Mouse (Mus musculus): ENCODE measurements around the gene Snrnp40. TPM values are rescaled to one million over a fixed set of nuclear protein-coding genes. Genes with fewer than 3 reads are reported as not detected.
A peak's percentile ranks its signal among the peaks of the same experiment; 100 is the strongest.

Gene Snrnp40
- polyA plus RNA-seq (2016; fragmentation: Nextera tagmentation; extraction: Ambion mirVana): 112 and 119 TPM in 2 replicates

DNA sequence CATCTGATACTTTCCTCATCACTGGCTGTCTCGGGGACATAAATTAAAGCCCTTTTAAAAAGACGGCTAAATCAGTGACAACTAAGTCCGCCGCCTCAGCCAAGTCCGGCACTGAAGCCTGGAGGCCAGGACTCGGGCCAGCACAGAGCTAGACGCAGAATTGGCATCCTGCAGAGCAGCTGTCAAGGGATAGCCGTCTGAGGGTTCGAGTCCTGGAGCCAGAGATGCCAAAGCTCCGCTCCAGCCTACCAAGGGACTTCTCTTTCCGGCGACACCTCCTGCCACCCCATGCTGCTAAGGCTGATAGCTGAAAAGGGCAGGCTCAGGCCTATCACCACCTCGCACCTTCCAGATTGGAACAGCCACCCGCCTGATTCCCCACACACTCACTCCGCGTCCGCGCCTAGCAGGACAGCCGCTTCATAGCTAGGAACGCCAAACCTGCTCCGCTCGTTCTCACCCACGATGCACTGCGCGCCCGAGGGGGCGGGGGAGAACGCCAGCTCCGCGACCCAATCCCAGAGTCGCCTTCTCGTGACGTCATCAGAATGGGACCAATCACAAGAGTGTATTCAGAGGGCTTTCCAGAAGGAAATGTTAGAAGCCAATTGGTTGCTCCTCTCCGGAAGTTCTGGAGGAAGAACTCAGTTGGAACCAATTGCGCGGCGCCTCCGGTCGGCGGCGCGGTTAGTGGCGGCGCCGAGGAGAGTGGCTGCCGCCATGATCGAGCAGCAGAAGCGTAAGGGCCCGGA, at the start of gene Snrnp40, which contains the start of gene Zcchc17:
TSS of gene Snrnp40 (plus strand) at position 647 of the 752 bp plus-strand sequence.
TSS of gene Zcchc17 (minus strand) at position 458 of the 752 bp plus-strand sequence.
- Histone ChIP-seq H3K4me3 (peak within 1 kb of the TSS; percentile 78), H3K4me1 (peaks cover 29% of the 10 kb centered on the region), H3K9me3 (replicated peaks) (no peaks in the 10 kb centered on the region), H3K27ac (peak within 1 kb of the TSS; percentile 93), H3K9ac (peak within 1 kb of the TSS; percentile 87), H3K36me3 (peaks cover 42% of the 10 kb centered on the region), H3K4me2 (peak within 1 kb of the TSS; percentile 89), H3K27me3 (replicated peaks) (no peaks in the 10 kb centered on the region)
- WGBS (ENCODE audit: insufficient replicate concordance): 2% methylated on average over 49 of the region's 49 CpGs
- peak; percentile 95 for ATAC-seq

DNA sequence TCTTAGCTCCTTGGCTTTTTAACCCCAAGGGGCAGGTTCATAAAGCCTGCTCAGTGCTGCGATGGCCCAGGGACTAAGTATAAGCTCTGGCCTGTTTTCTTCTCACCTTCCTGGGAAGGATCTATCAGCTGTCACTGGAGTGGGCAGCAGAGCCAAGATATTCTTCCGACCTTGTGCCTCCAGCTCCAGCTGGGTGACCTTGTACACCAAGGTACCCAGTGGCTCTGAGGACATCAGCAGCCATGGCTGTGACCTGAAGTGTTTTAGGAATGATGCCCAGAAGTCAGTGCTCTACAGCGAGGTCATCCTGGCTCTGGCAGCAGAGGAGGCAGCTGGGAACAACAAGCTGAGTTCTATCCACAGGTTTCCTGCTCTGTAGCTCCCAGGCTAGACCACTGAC, 47.4 kb upstream of the Snrnp40 start:
- Histone ChIP-seq H3K4me2 (no peak overlapping the region), H3K27me3 (replicated peaks) (peaks cover 52% of the 10 kb centered on the region), H3K27ac (no peak overlapping the region), H3K36me3 (peaks cover 31% of the 10 kb centered on the region), H3K9me3 (replicated peaks) (no peaks in the 10 kb centered on the region), H3K4me3 (no peak overlapping the region), H3K4me1 (peaks cover 29% of the 10 kb centered on the region), H3K9ac (no peak overlapping the region)
- no peak for ATAC-seq
- WGBS (ENCODE audit: insufficient replicate concordance): 82% methylated on average over 3 of the region's 3 CpGs

DNA sequence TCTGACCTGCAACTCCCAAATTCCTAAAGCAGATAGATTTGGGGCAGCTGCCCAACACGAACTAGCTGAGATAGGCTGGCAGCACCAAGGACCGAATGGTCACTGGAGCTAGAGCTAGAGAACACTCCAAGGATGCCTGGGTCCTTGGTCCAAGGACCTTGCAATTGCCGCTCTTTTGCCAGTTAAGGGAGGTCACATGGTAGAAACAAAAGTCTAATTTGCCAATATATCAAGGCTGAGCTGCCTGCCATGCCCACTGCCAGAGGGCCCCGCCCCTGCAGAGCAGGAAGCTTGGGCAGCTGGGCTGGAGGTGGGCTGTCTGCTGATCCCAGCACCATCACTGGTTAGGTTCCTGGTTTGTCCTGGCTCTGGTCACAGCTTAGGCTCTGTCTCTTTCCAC, 46.4 kb upstream of the Snrnp40 start:
- Histone ChIP-seq H3K4me2 (no peak overlapping the region), H3K27ac (no peak overlapping the region), H3K27me3 (replicated peaks) (peaks cover 41% of the 10 kb centered on the region), H3K36me3 (peaks cover 38% of the 10 kb centered on the region), H3K4me1 (peaks cover 21% of the 10 kb centered on the region), H3K9ac (no peak overlapping the region), H3K4me3 (no peak overlapping the region), H3K9me3 (replicated peaks) (no peaks in the 10 kb centered on the region)
- 77% methylated on average over 4 of the region's 4 CpGs for WGBS (ENCODE audit: insufficient replicate concordance)
- ATAC-seq: no peak

DNA sequence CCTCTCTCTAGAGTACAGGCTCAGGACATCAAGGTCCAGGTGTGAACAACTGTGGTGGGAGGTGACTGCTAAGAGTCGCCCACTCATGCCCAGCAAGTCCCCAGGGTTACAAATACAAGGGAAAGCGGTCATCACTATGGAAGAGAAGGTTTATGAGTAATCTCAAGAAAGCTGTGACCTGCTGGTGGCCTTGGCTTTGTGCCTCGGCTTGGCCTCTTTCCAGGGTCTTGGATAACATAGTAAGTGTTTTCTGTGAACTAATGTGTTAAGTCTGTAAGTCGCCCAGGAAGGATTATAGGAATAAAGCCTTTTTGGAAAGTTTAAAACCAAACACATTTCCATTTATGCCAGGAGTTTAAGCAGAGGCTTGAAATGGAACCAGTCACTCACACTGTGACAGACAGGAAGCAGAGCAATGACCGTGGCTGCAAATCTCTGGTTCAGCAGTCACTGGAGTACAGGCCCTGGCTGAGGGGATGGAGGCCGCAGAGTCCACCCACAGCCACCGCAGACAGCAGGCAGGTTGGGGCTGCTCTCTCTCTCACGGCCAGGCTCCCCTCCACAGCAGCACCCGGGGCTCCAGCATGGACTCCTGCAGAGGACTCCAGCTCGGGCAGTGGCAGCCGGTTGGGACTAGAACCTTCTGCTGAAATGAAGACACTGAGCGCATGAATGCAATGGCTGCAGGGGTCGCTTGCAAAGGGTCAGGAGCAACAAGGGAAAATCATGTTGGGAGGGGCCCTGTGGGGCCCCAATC, 44.0 kb upstream of the Snrnp40 start:
- peaks cover 17% of the 10 kb centered on the region for H3K27me3 ChIP-seq (replicated peaks)
- H3K36me3 ChIP-seq: peaks cover 56% of the 10 kb centered on the region
- H3K9me3 ChIP-seq (replicated peaks): no peaks in the 10 kb centered on the region
- WGBS (ENCODE audit: insufficient replicate concordance): 82% methylated on average over 13 of the region's 13 CpGs
- no peak overlapping the region for H3K27ac ChIP-seq
- no peak overlapping the region for H3K9ac ChIP-seq
- H3K4me2 ChIP-seq: no peak overlapping the region
- peaks cover 16% of the 10 kb centered on the region for H3K4me1 ChIP-seq
- no peak for ATAC-seq
- H3K4me3 ChIP-seq: no peak overlapping the region

DNA sequence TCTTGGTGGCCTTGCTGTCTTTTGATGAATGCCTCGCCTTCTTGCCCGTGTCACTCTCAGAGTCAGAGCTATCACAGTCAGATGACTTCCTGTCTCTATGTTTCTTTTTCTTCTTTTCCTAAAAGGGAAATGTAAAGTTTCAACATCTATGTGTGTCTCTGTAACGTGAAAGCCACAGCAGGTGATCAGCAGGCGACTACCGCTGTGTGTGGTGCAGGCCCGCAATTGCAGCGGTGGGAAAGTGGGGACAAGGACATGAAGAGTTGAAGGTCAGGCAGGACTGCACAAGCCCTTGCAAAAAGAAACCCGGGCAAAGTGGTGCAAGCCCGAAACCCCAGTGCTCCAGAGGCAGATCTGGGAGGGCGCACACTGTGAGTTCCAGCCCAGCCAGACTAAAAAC, 43.2 kb upstream of the Snrnp40 start:
- Histone ChIP-seq H3K4me2 (no peak overlapping the region), H3K36me3 (peaks cover 61% of the 10 kb centered on the region), H3K27me3 (replicated peaks) (peaks cover 10% of the 10 kb centered on the region), H3K4me3 (no peak overlapping the region), H3K9ac (no peak overlapping the region), H3K9me3 (replicated peaks) (no peaks in the 10 kb centered on the region), H3K27ac (no peak overlapping the region), H3K4me1 (peaks cover 21% of the 10 kb centered on the region)
- ATAC-seq: no peak
- 82% methylated on average over 10 of the region's 10 CpGs for WGBS (ENCODE audit: insufficient replicate concordance)

DNA sequence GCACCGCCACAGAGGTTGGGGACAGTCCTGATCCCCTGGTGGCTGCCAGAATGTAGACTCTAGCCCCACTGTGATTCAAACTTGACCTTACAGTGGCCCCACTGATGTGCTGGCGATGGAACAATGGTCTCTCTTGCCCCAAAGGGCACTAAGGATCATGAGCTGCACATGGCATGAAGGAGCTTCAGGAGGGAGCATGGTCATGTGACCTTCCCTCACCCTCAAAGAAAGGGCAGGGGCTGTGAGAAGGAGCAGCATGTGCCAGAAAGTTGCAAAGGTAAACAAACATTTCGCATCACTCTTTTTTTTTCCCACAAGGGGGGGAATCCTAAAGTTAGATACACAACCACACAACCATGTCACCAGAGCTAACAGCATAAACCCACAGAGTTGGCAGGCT, 41.8 kb upstream of the Snrnp40 start:
- WGBS (ENCODE audit: insufficient replicate concordance): 82% methylated on average over 3 of the region's 3 CpGs

DNA sequence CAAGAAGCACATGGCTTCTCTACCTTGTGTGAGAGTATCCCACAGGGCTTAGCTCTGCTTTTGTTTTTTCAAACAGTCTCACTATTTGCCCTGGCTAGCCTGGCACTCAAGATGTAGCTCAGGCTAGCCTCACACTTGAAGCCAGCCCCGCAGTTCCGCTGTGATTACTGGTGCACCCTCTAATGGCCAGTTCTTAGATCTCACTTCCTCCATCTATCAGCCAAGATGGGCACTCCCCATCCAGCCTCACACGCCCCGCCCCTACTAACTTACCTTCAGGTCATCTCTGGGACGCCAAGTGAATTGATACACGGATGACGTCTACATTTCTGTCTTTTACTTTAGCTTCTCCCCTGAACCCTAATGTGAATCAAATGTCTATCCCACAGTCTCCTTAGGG, 40.4 kb upstream of the Snrnp40 start:
- Histone ChIP-seq H3K9ac (no peak overlapping the region), H3K9me3 (replicated peaks) (no peaks in the 10 kb centered on the region), H3K4me3 (no peak overlapping the region), H3K4me2 (no peak overlapping the region), H3K27ac (no peak overlapping the region), H3K36me3 (peaks cover 81% of the 10 kb centered on the region), H3K4me1 (peaks cover 39% of the 10 kb centered on the region), H3K27me3 (replicated peaks) (no peaks in the 10 kb centered on the region)
- WGBS (ENCODE audit: insufficient replicate concordance): 73% methylated on average over 7 of the region's 7 CpGs
- no peak for ATAC-seq

More for the DNA sequence above, 41.8 kb upstream of the Snrnp40 start:
- H3K9me3 ChIP-seq (replicated peaks): no peaks in the 10 kb centered on the region
- no peak for ATAC-seq
- no peak overlapping the region for H3K4me3 ChIP-seq
- no peaks in the 10 kb centered on the region for H3K27me3 ChIP-seq (replicated peaks)
- H3K4me1 ChIP-seq: peaks cover 35% of the 10 kb centered on the region
- no peak overlapping the region for H3K27ac ChIP-seq
- no peak overlapping the region for H3K9ac ChIP-seq
- H3K36me3 ChIP-seq: peaks cover 75% of the 10 kb centered on the region
- no peak overlapping the region for H3K4me2 ChIP-seq

DNA sequence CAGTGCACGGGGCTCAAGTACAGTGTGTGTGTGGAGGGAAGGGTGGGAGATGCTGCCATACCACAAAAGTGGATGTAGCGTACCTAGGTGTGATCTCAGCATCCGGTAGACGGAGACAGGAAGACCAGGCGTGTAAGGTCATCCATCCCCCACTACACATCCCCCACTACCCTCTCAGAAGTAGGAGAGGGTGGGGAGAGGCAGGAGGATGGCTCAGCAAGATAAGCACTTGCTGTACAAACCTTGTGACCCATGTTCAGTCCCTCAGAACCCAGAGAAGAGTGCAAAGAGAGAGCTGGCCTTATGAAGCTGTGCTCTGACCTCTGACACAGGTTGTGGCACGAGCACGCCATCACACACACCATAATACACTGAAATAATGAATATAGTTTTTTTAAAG, 38.3 kb upstream of the Snrnp40 start:
- 67% methylated on average over 7 of the region's 7 CpGs for WGBS (ENCODE audit: insufficient replicate concordance)
- Histone ChIP-seq H3K27me3 (replicated peaks) (no peaks in the 10 kb centered on the region), H3K4me2 (no peak overlapping the region), H3K27ac (peak overlapping the region; percentile 15; the same call in 1 of the 2 replicates), H3K9me3 (replicated peaks) (no peaks in the 10 kb centered on the region), H3K4me1 (peaks cover 32% of the 10 kb centered on the region), H3K9ac (no peak overlapping the region), H3K4me3 (no peak overlapping the region), H3K36me3 (peaks cover 86% of the 10 kb centered on the region)
- ATAC-seq: peak; percentile 80; the same call in 1 of the 2 replicates

DNA sequence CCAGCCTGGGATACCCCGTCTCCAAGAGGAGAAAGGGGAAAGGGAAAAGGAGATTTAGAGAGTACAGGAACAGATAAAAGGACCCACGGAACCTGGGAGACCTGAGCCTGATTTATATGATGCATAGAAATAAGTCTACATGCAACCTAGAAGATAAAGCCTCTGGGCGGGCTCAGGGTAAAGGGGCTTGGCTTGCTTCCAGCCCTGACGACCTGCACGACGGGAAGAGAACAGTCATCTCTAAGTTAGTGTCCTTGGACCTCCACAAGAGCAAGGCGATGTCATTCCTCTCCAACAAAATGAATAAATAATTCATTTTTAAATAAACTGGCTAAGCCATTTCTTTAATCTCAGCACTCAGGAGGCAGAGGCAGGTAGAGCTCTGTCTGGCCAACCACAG, 37.4 kb upstream of the Snrnp40 start:
- H3K4me3 ChIP-seq: no peak overlapping the region
- ATAC-seq: no peak
- H3K36me3 ChIP-seq: peaks cover 87% of the 10 kb centered on the region
- H3K9me3 ChIP-seq (replicated peaks): no peaks in the 10 kb centered on the region
- H3K27me3 ChIP-seq (replicated peaks): no peaks in the 10 kb centered on the region
- no peak overlapping the region for H3K4me2 ChIP-seq
- H3K9ac ChIP-seq: no peak overlapping the region
- H3K27ac ChIP-seq: no peak overlapping the region
- H3K4me1 ChIP-seq: peaks cover 27% of the 10 kb centered on the region
- WGBS (ENCODE audit: insufficient replicate concordance): 78% methylated on average over 7 of the region's 7 CpGs

DNA sequence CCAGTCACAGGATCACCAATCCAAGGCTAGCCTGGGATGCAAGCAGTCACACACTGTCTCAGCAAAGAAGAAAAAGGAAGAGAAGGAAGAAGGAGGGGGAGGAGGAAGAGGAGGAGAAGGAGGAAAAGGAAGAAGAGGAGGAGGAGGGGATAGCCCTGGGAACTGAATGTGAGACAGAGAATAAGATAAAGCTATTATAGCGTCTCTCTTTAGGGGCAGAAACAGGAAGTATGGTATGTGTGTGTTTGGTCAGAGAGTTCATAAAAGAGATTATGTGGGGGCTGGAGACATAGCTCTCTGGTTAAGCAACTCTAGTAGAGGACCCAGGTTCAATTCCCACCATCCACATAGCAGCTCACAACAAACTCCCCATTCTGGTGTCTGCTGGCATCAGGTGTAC, 36.8 kb upstream of the Snrnp40 start:
- Histone ChIP-seq H3K4me3 (no peak overlapping the region), H3K4me2 (no peak overlapping the region), H3K4me1 (peaks cover 27% of the 10 kb centered on the region), H3K36me3 (peaks cover 89% of the 10 kb centered on the region), H3K9me3 (replicated peaks) (no peaks in the 10 kb centered on the region), H3K9ac (no peak overlapping the region), H3K27me3 (replicated peaks) (no peaks in the 10 kb centered on the region), H3K27ac (no peak overlapping the region)
- no peak for ATAC-seq
- WGBS (ENCODE audit: insufficient replicate concordance): 43% methylated on average over 1 of the region's 1 CpGs

DNA sequence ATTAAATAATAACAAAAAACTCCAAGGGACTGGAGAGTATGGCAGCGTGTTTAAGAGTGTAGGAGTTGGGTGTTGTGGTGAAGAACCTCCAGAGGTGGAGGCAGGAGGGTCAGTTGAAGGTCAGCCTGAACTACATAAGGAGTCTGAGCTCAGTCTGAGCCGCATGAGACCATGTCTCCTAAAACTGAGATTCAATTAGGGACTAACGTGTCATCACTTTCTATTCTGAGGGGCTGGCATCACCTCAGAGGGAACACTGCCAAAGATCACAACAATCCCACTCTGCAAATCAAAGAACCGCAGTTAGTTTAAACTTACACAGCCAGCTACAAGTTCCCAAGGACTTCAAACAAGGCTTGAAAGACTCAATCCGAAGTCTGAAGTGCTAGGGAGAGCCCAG, 36.3 kb upstream of the Snrnp40 start:
- Histone ChIP-seq H3K9me3 (replicated peaks) (no peaks in the 10 kb centered on the region), H3K4me2 (no peak overlapping the region), H3K36me3 (peaks cover 89% of the 10 kb centered on the region), H3K27ac (no peak overlapping the region), H3K9ac (no peak overlapping the region), H3K27me3 (replicated peaks) (no peaks in the 10 kb centered on the region), H3K4me1 (peaks cover 24% of the 10 kb centered on the region), H3K4me3 (no peak overlapping the region)
- ATAC-seq: no peak
- 79% methylated on average over 5 of the region's 5 CpGs for WGBS (ENCODE audit: insufficient replicate concordance)

DNA sequence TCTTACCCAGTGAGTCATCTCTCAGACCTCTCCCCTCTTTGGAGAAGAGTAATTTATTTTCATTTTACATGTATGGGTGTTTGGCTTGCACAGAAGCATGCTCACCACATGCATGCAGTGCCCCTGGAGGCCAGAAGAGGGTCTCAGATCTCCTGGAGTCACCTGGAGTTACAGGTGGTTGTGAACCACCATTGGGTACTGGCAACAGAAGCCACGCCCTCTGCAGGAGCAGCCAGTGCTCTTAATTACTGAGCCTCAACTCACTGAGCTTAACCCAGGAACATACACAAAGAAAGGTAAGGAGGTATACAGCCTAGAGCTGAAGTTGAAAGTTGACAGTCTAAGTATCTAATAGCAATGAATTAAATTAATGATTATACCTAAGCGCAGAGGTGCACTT, 34.5 kb upstream of the Snrnp40 start:
- H3K27me3 ChIP-seq (replicated peaks): no peaks in the 10 kb centered on the region
- peaks cover 90% of the 10 kb centered on the region for H3K36me3 ChIP-seq
- no peaks in the 10 kb centered on the region for H3K9me3 ChIP-seq (replicated peaks)
- no peak overlapping the region for H3K9ac ChIP-seq
- peaks cover 24% of the 10 kb centered on the region for H3K4me1 ChIP-seq
- no peak overlapping the region for H3K4me3 ChIP-seq
- no peak for ATAC-seq
- H3K4me2 ChIP-seq: no peak overlapping the region
- H3K27ac ChIP-seq: no peak overlapping the region
- 87% methylated on average over 2 of the region's 2 CpGs for WGBS (ENCODE audit: insufficient replicate concordance)
